Mouse (Mus musculus) olfactory bulb, adult 2 months (tissue): Measurements from ENCODE around the gene Sik2. TPM values are rescaled to one million over a fixed set of nuclear protein-coding genes. Genes with fewer than 3 reads are reported as not detected.

ENCODE experiments used
- H3K27ac ChIP-seq: fragments of 200-500 bp; 2 replicates; pipeline ENCODE4 v1.5.1; 2012; ENCODE audit warnings: low read depth, low read length; ENCODE audit not compliant: insufficient read depth
- H3K4me1 ChIP-seq: fragments of 200-500 bp; 2 replicates; pipeline ENCODE4 v1.6.1; 2012; ENCODE audit warnings: low read length; ENCODE audit not compliant: control insufficient read depth, insufficient read depth
- H3K4me3 ChIP-seq: fragments of 200-500 bp; 2 replicates; pipeline ENCODE4 v1.5.1; 2012; ENCODE audit warnings: mild to moderate bottlenecking, low read depth, low read length, moderate library complexity; ENCODE audit not compliant: insufficient read depth
- CTCF ChIP-seq: fragments of 200-500 bp; IDR thresholded peaks from 2 replicates; pipeline ENCODE4 v1.5.1; 2012; ENCODE audit warnings: low read depth, mild to moderate bottlenecking, low read length, moderate library complexity; ENCODE audit not compliant: insufficient read depth
- POLR2A ChIP-seq: fragments of 200-500 bp; IDR thresholded peaks from 2 replicates; pipeline ENCODE4 v1.6.1; 2012; ENCODE audit warnings: mild to moderate bottlenecking, low read depth, low read length, moderate library complexity; ENCODE audit not compliant: insufficient read depth
- WGBS: fragments of 180-500 bp; shearing (Covaris S2); methylation state at CpG from one replicate; pipeline ENCODE4 v1.1.7; 2018; 5-methylcytosine and 5-hydroxymethylcytosine counted together
- polyA plus RNA-seq: library from polyadenylated mRNA; stranded (reverse); fragments of >200 nt; gene quantifications from 2 replicates; pipeline ENCODE4 v1.2.4, GENCODE M21; 2012; ENCODE audit warnings: low replicate concordance; ENCODE audit not compliant: missing spikeins, insufficient read depth, insufficient read length

The Sik2 gene
- polyA plus RNA-seq, 1 experiment = not detected

GRCm38 (mm10) chr9:50964911-50965310 is 44.0 kb downstream of the Sik2 start:
- 88% methylated on average over 2 of the region's 2 CpGs for WGBS
- no peak for TF ChIP-seq POLR2A
- no peak for TF ChIP-seq CTCF
- no peaks in the 10 kb centered on the region for H3K4me1 ChIP-seq
- no peak overlapping the region for H3K27ac ChIP-seq
- H3K4me3 ChIP-seq = no peak overlapping the region

- TF ChIP-seq CTCF (no peak), POLR2A (no peak)
- H3K4me1 ChIP-seq = no peaks in the 10 kb centered on the region
- 59% methylated on average over 6 of the region's 6 CpGs for WGBS
Measured at GRCm38 (mm10) chr9:50957956-50958489, 50.9 kb downstream of the Sik2 start.

GRCm38 (mm10) chr9:50955176-50955575 is 53.7 kb downstream of the Sik2 start:
- H3K27ac ChIP-seq = no peak overlapping the region
- TF ChIP-seq CTCF (no peak), POLR2A (no peak)
- WGBS = 94% methylated on average over 3 of the region's 3 CpGs

More at GRCm38 (mm10) chr9:50957956-50958489, 50.9 kb downstream of the Sik2 start:
- no peak overlapping the region for H3K27ac ChIP-seq
- no peak overlapping the region for H3K4me3 ChIP-seq

GRCm38 (mm10) chr9:50948097-50948823 is 60.6 kb downstream of the Sik2 start:
- TF ChIP-seq CTCF (no peak), POLR2A (no peak)
- Histone ChIP-seq H3K4me1 (no peaks in the 10 kb centered on the region), H3K27ac (no peak overlapping the region), H3K4me3 (no peak overlapping the region)
- WGBS = 90% methylated on average over 7 of the region's 7 CpGs

More at GRCm38 (mm10) chr9:50955176-50955575, 53.7 kb downstream of the Sik2 start:
- Histone ChIP-seq H3K4me3 (no peak overlapping the region), H3K4me1 (no peaks in the 10 kb centered on the region)

- no peak overlapping the region for H3K27ac ChIP-seq
- WGBS = 56% methylated on average over 1 of the region's 1 CpGs
- TF ChIP-seq CTCF (no peak), POLR2A (no peak)
- no peak overlapping the region for H3K4me3 ChIP-seq
- H3K4me1 ChIP-seq = no peaks in the 10 kb centered on the region
Measured at GRCm38 (mm10) chr9:50946338-50946737, 62.5 kb downstream of the Sik2 start.

- Histone ChIP-seq H3K27ac (no peak overlapping the region), H3K4me3 (no peak overlapping the region), H3K4me1 (no peaks in the 10 kb centered on the region)
- TF ChIP-seq CTCF (no peak), POLR2A (no peak)
- 90% methylated on average over 1 of the region's 1 CpGs for WGBS
Measured at GRCm38 (mm10) chr9:50944826-50945225, 64.0 kb downstream of the Sik2 start.

GRCm38 (mm10) chr9:50942711-50943110 is 66.2 kb downstream of the Sik2 start:
- Histone ChIP-seq H3K4me1 (no peaks in the 10 kb centered on the region), H3K27ac (no peak overlapping the region), H3K4me3 (no peak overlapping the region)
- no peak for TF ChIP-seq CTCF
- WGBS = 90% methylated on average over 2 of the region's 2 CpGs

- Histone ChIP-seq H3K4me1 (no peaks in the 10 kb centered on the region), H3K27ac (no peak overlapping the region), H3K4me3 (no peak overlapping the region)
- TF ChIP-seq POLR2A (no peak), CTCF (no peak)
- 87% methylated on average over 3 of the region's 3 CpGs for WGBS
Measured at GRCm38 (mm10) chr9:50941804-50942401, 67.0 kb downstream of the Sik2 start.

- no peak overlapping the region for H3K27ac ChIP-seq
- no peaks in the 10 kb centered on the region for H3K4me1 ChIP-seq
- H3K4me3 ChIP-seq = no peak overlapping the region
- TF ChIP-seq CTCF = no peak
- no peak for TF ChIP-seq POLR2A
Measured at GRCm38 (mm10) chr9:50929986-50930385, 78.9 kb downstream of the Sik2 start.
